Mouse (Mus musculus) embryo, embryonic 11.5 days (tissue): ENCODE data around the gene Sytl3.

ENCODE experiments used
- DNase-seq: peaks from one replicate; pipeline ENCODE4 v3.0.0-alpha.2; 2012; ENCODE audit warnings: low read depth, low spot score

Gene Sytl3

GRCm38 (mm10) chr17:6736306-6737272 is 77.7 kb downstream of the Sytl3 start:
- no peak for DNase-seq

GRCm38 (mm10) chr17:6737273-6737997 is 78.5 kb downstream of the Sytl3 start:
- no peak for DNase-seq

GRCm38 (mm10) chr17:6738836-6739235 is 79.9 kb downstream of the Sytl3 start:
- no peak for DNase-seq

GRCm38 (mm10) chr17:6739266-6739665 is 80.4 kb downstream of the Sytl3 start:
- DNase-seq, result no peak

- no peak for DNase-seq
These were observed 80.9 kb downstream of the Sytl3 start for GRCm38 (mm10) chr17:6739756-6740155.

GRCm38 (mm10) chr17:6740331-6741170 is 81.7 kb downstream of the Sytl3 start:
- DNase-seq, result no peak

GRCm38 (mm10) chr17:6741271-6741670 is 82.4 kb downstream of the Sytl3 start:
- no peak for DNase-seq

- DNase-seq, result no peak
These were observed 83.5 kb downstream of the Sytl3 start for GRCm38 (mm10) chr17:6742083-6743038.

- no peak for DNase-seq
These were observed 84.2 kb downstream of the Sytl3 start for GRCm38 (mm10) chr17:6743039-6743575.

GRCm38 (mm10) chr17:6743787-6744239 is 84.9 kb downstream of the Sytl3 start:
- no peak for DNase-seq

GRCm38 (mm10) chr17:6744366-6744765 is 85.5 kb downstream of the Sytl3 start:
- no peak for DNase-seq

- DNase-seq, result no peak
These were observed 86.0 kb downstream of the Sytl3 start for GRCm38 (mm10) chr17:6744871-6745270.

- DNase-seq, result no peak
These were observed 86.6 kb downstream of the Sytl3 start for GRCm38 (mm10) chr17:6745503-6745902.

- no peak for DNase-seq
These were observed 87.1 kb downstream of the Sytl3 start for GRCm38 (mm10) chr17:6745975-6746374.

- no peak for DNase-seq
These were observed 87.7 kb downstream of the Sytl3 start for GRCm38 (mm10) chr17:6746452-6747231.

- DNase-seq, result no peak
These were observed 88.6 kb downstream of the Sytl3 start for GRCm38 (mm10) chr17:6747478-6747877.

- no peak for DNase-seq
These were observed 90.0 kb downstream of the Sytl3 start for GRCm38 (mm10) chr17:6748779-6749464.

GRCm38 (mm10) chr17:6751221-6751859 is 92.4 kb downstream of the Sytl3 start:
- no peak for DNase-seq
